Mouse (Mus musculus) bone marrow macrophage, adult 2 months (primary cell): ENCODE results near the gene Gm5868.

Experiments used
- CTCF ChIP-seq: IDR thresholded peaks from 2 replicates; pipeline ENCODE4 v1.5.1; 2012; ENCODE audit warnings: low read depth, mild to moderate bottlenecking, low read length, moderate library complexity
- POLR2A ChIP-seq: IDR thresholded peaks from 2 replicates; pipeline ENCODE4 v1.6.1; 2012; ENCODE audit warnings: mild to moderate bottlenecking, low read depth, low read length, borderline replicate concordance

DNA sequence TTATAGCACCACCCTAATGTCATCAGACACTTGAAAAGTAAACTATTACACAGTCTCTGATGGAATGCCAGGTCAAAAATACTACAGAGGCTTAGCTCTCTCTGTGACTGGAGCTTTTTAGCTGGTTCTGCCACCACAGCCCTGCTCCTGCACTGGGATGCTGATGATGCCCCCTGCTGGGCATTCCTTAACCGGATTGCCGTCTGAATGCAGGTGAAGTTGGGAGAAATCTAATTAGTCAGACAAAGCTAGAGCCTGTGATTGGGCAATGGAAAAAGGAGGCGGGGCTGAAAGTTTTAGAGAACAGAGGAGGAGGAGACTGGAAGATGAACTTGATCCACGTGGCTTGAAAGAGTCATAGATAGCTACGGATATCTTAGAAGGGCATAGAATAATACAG, 13.7 kb upstream of the Gm5868 start:
- TF ChIP-seq CTCF (peak; percentile 68), POLR2A (no peak)
